Mouse (Mus musculus) ES-E14 (cell line): ENCODE results near the gene Parl. TPM values are rescaled to one million over a fixed set of nuclear protein-coding genes. Genes with fewer than 3 reads are reported as not detected.

Experiments used
- DNase-seq: peaks from one replicate; pipeline ENCODE4 v3.0.0-alpha.2; 2013; ENCODE audit warnings: low read depth, low spot score
- H3K27ac ChIP-seq: 2 replicates; pipeline ENCODE4 v1.5.1; 2012; ENCODE audit warnings: low read depth, mild to moderate bottlenecking, low read length, moderate library complexity, mixed read lengths; ENCODE audit not compliant: poor library complexity, insufficient read depth, severe bottlenecking
- H3K36me3 ChIP-seq: 2 replicates; pipeline ENCODE4 v1.6.1; 2012; ENCODE audit warnings: mild to moderate bottlenecking, low read length, moderate library complexity, mixed read lengths; ENCODE audit not compliant: control insufficient read depth, poor library complexity, insufficient read depth, severe bottlenecking
- H3K4me1 ChIP-seq, 2 experiments: fragments of 150-350 bp in 1 of 2; sonication (generic) in 1 of 2; 2 replicates each; pipeline ENCODE4 v1.6.1; 2012; ENCODE audit warnings: low read length in 2 of 2, mild to moderate bottlenecking in 1 of 2, mixed read lengths in 1 of 2; ENCODE audit not compliant: control insufficient read depth in 2 of 2, insufficient read depth in 2 of 2, poor library complexity in 1 of 2
- H3K4me3 ChIP-seq, 2 experiments: fragments of 150-350 bp in 1 of 2; sonication (generic) in 1 of 2; 2 replicates each; pipeline ENCODE4 v1.5.1; 2012; ENCODE audit warnings: low read length in 2 of 2, low read depth in 1 of 2, mild to moderate bottlenecking in 1 of 2, mixed read lengths in 1 of 2; ENCODE audit not compliant: insufficient read depth in 1 of 2, poor library complexity in 1 of 2, severe bottlenecking in 1 of 2
- H3K9ac ChIP-seq: 2 replicates; pipeline ENCODE4 v1.6.1; 2012; ENCODE audit warnings: low read depth, mild to moderate bottlenecking, low read length, mixed read lengths; ENCODE audit not compliant: poor library complexity, insufficient read depth, severe bottlenecking
- H3K9me3 ChIP-seq: fragments of 150-350 bp; sonication (generic); 2 replicates; pipeline ENCODE4 v1.6.1; 2012; ENCODE audit warnings: low read depth, mild to moderate bottlenecking, low read length; ENCODE audit not compliant: control insufficient read depth, insufficient read depth
- CHD2 ChIP-seq: IDR thresholded peaks from 2 replicates; pipeline ENCODE4 v1.6.1; 2014; ENCODE audit warnings: mild to moderate bottlenecking, low read depth, low read length, inconsistent platforms
- HCFC1 ChIP-seq: IDR thresholded peaks from 2 replicates; pipeline ENCODE4 v1.6.1; 2012; ENCODE audit warnings: low read length, inconsistent platforms, borderline replicate concordance; ENCODE audit not compliant: insufficient read depth
- MAFK ChIP-seq: IDR thresholded peaks from 2 replicates; pipeline ENCODE4 v1.6.1; 2014; ENCODE audit warnings: mild to moderate bottlenecking, low read depth, low read length, inconsistent platforms; ENCODE audit not compliant: insufficient read depth
- ZC3H11A ChIP-seq: IDR thresholded peaks from 2 replicates; pipeline ENCODE4 v1.6.1; 2012; ENCODE audit warnings: low read depth, mild to moderate bottlenecking, inconsistent platforms, low read length, borderline replicate concordance
- ZNF384 ChIP-seq: IDR thresholded peaks from 2 replicates; pipeline ENCODE4 v1.6.1; 2012; ENCODE audit warnings: low read depth, low read length, inconsistent platforms
- in situ Hi-C, 2 experiments: fragments of 600-800 bp; cut with MboI; formaldehyde crosslinking; loops; one replicate each; pipeline ENCODE4 v1.15.1; 2025; ENCODE audit warnings: low sequenced_read_pairs in 2 of 2, inconsistent platforms in 1 of 2; ENCODE audit not compliant: unreplicated experiment in 2 of 2
- total RNA-seq: library from RNA; depleted of rRNA; stranded (reverse); fragments of 300-350 nt; gene quantifications from 2 replicates; pipeline ENCODE4 v1.2.3, GENCODE M21; 2012

Parl gene
- total RNA-seq, 1 experiment, result 120 TPM

DNA sequence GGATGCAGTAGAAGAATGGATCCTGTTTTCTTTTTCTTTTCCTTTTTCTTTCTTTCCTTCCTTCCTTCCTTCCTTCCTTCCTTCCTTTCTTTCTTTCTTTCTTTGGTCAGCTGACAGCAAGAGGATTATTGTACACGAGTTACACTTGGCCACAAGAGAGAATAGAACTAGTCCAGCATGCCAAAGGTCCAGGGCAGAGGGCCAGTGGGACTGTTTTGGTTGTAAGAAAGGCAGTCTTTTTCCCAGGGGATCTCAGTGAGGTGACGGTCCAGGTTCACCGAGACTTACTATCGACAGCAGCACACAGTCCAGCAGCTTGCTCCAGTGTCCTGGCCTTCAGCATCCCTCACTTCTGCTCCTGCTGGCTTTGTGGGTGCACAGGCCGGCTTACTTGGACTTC lies 26.1 kb upstream of the Parl start:
- H3K36me3 ChIP-seq, result peaks cover 23% of the 10 kb centered on the region
- H3K4me3 ChIP-seq, result no peak overlapping the region
- no peaks in the 10 kb centered on the region for H3K9me3 ChIP-seq
- no peak overlapping the region for H3K27ac ChIP-seq
- peaks cover 0 to 2% of the 10 kb centered on the region in 2 experiments; a peak in 2 of 4 replicates for H3K4me1 ChIP-seq
- in situ Hi-C loops, result no loop called here
- no peak for DNase-seq
- H3K9ac ChIP-seq, result no peak overlapping the region
- TF ChIP-seq CHD2 (no peak), HCFC1 (no peak), MAFK (no peak), ZC3H11A (no peak), ZNF384 (no peak)

DNA sequence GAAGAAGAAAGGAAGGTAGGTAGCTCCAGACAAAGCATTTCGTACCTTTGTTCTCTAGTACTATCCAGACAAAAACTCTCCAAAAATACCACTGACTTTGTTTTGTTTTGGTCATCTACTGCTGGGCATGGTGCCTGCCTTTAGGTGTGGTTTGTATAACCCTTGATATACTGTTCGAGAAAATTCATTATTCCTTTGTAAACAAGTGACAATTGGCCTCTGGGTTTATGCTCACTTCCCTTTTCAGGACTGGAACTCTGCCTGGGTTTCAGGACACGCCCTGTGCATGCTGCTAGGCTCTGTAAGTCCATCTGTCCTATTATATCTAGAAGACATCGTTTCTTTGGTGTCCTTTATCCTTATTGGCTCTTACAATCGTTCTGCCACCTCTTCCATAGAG lies 23.1 kb upstream of the Parl start, which contains the start of gene Cyp2ab1:
TSS of gene Cyp2ab1 (minus strand) at position 119 of the 400 bp plus-strand sequence.
- no peak within 1 kb of the TSS for H3K4me3 ChIP-seq
- in situ Hi-C loops, result no loop called here
- H3K4me1 ChIP-seq, result peaks cover 0 to 2% of the 10 kb centered on the region in 2 experiments; a peak in 2 of 4 replicates
- H3K9me3 ChIP-seq, result no peaks in the 10 kb centered on the region
- peaks cover 11% of the 10 kb centered on the region for H3K36me3 ChIP-seq
- no peak for TF ChIP-seq ZC3H11A
- no peak for TF ChIP-seq MAFK
- TF ChIP-seq CHD2, result no peak
- TF ChIP-seq HCFC1, result no peak
- TF ChIP-seq ZNF384, result no peak
- no peak within 1 kb of the TSS for H3K9ac ChIP-seq
- DNase-seq, result no peak
- H3K27ac ChIP-seq, result no peak within 1 kb of the TSS

DNA sequence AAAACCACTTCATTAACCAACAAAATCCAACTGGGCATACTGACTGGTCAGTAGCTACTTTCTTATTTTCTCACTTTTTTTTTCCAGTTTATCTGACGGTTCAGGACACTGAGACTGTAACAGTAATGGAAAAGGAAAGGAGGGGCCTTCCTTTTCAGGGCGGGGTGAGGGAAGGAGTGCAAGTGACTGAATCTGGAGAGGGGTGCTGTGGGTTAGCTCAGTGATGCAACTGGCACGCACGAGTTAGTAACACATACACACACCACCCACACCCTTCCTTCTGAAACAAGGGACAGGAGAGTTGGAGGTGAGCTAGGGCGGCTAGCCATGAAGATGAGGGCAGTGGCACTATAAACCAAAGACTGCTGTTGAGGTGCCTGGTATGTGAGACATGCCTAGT lies 21.7 kb upstream of the Parl start:
- TF ChIP-seq HCFC1 (no peak), MAFK (no peak), ZNF384 (no peak), CHD2 (no peak), ZC3H11A (no peak)
- no peak for DNase-seq
- Histone ChIP-seq H3K9me3 (no peaks in the 10 kb centered on the region), H3K4me3 (no peak overlapping the region), H3K36me3 (peaks cover 3% of the 10 kb centered on the region; the same call in 1 of the 2 replicates), H3K4me1 (peaks cover 0 to 2% of the 10 kb centered on the region in 2 experiments; a peak in 2 of 4 replicates), H3K9ac (no peak overlapping the region), H3K27ac (no peak overlapping the region)
- in situ Hi-C loops, result no loop called here

DNA sequence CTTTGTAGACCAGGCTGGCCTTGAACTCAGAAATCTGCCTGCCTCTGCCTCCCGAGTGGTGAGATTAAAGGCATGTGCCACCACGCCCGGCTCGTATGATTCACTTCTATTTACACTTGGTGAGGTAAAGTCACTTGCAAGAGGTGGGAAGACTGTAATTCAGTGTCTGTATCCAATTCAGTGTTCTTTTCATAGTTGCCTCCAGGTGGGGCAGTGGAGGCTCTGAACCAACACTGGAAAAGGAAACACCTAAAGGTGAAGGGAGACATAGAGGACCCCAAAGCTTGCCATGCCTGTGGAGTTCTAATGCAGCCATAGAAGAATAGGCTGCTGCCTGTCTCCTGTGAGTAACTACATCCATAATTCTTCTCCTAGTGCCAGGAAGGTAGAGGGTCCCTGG lies 20.1 kb upstream of the Parl start:
- TF ChIP-seq MAFK, result no peak
- no peak for TF ChIP-seq ZNF384
- TF ChIP-seq HCFC1, result no peak
- TF ChIP-seq CHD2, result no peak
- no peak for TF ChIP-seq ZC3H11A
- in situ Hi-C loops, result no loop called here
- no peak overlapping the region for H3K4me3 ChIP-seq
- H3K9me3 ChIP-seq, result no peaks in the 10 kb centered on the region
- H3K9ac ChIP-seq, result no peak overlapping the region
- no peaks in the 10 kb centered on the region for H3K36me3 ChIP-seq
- no peak overlapping the region for H3K27ac ChIP-seq
- DNase-seq, result no peak
- H3K4me1 ChIP-seq, result peaks cover 0 to 2% of the 10 kb centered on the region in 2 experiments; a peak in 2 of 4 replicates
